Mouse (Mus musculus) neural tube, embryonic 11.5 days (tissue): ENCODE data around the gene Gm5105. TPM values are rescaled to one million over a fixed set of nuclear protein-coding genes. Genes with fewer than 3 reads are reported as not detected.

ENCODE experiments used
- ATAC-seq: fragments of 200-750 bp; cut with Nextera tagmentation; 2 replicates; pipeline ENCODE4 v1.8.0; 2017; ENCODE audit warnings: moderate number of reproducible peaks, mild to moderate bottlenecking, moderate TSS enrichment, moderate library complexity; ENCODE audit not compliant: insufficient read depth, low FRiP score, low TSS enrichment
- DNase-seq: peaks from one replicate; pipeline ENCODE4 v3.0.0-alpha.2; 2015; ENCODE audit warnings: low spot score
- H3K27ac ChIP-seq: fragments of 300-500 bp; sonication (generic); 2 replicates; pipeline ENCODE4 v1.5.1; 2014; ENCODE audit warnings: low read depth, mild to moderate bottlenecking, low read length
- H3K27me3 ChIP-seq: fragments of 300-500 bp; sonication (generic); 2 replicates; pipeline ENCODE4 v1.6.1; 2014; ENCODE audit warnings: mild to moderate bottlenecking, low read length, mixed read lengths; ENCODE audit not compliant: control insufficient read depth, insufficient read depth
- H3K36me3 ChIP-seq: fragments of 300-500 bp; sonication (generic); 2 replicates; pipeline ENCODE4 v1.6.1; 2014; ENCODE audit warnings: mild to moderate bottlenecking, low read length, moderate library complexity, mixed read lengths; ENCODE audit not compliant: control insufficient read depth, insufficient read depth
- H3K4me1 ChIP-seq: fragments of 300-500 bp; sonication (generic); 2 replicates; pipeline ENCODE4 v1.6.1; 2014; ENCODE audit warnings: low read length, mixed read lengths; ENCODE audit not compliant: control insufficient read depth, insufficient read depth
- H3K4me2 ChIP-seq: fragments of 300-500 bp; sonication (generic); 2 replicates; pipeline ENCODE4 v1.6.1; 2014; ENCODE audit warnings: low read depth, mild to moderate bottlenecking, moderate library complexity
- H3K4me3 ChIP-seq: fragments of 300-500 bp; sonication (generic); 2 replicates; pipeline ENCODE4 v1.5.1; 2014; ENCODE audit warnings: low read depth, low read length
- H3K9ac ChIP-seq: fragments of 300-500 bp; sonication (generic); 2 replicates; pipeline ENCODE4 v1.6.1; 2014; ENCODE audit warnings: mild to moderate bottlenecking, low read length
- H3K9me3 ChIP-seq: fragments of 300-500 bp; sonication (generic); 2 replicates; pipeline ENCODE4 v1.6.1; 2016; ENCODE audit warnings: low read length; ENCODE audit not compliant: control insufficient read depth
- WGBS: fragments of 180-500 bp; shearing (Covaris S2); extraction: QIAGEN DNeasy Blood & Tissue Kit; methylation state at CpG from one replicate; pipeline ENCODE4 v1.1.7; 2014; 5-methylcytosine and 5-hydroxymethylcytosine counted together
- polyA plus RNA-seq: library from polyadenylated mRNA; unstranded; fragments of >200 nt; fragmentation: Nextera tagmentation; extraction: Ambion mirVana; gene quantifications from 2 replicates; pipeline ENCODE4 v1.2.1, GENCODE M21; 2014

Gene Gm5105
- polyA plus RNA-seq, result not detected in 2 replicates

DNA sequence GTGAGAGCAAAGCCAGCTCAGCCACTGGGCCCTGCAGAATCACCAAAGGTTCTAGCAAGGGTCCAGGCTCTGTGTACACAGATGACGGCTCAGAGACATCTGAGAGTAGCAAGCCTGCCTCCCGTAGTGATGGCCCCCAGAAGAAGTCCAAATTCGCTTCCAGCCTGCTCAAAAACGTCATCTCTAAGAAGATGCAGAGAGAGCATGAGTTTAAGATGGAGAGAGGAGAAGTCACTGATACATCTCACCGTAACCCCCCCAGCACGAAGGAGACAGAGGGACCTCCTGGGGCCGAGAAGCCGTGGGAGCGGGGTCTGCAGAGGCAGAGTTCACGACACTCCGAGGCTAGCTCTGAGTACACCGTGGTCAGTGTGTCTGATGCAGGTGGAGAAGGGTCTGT lies at the start of gene Gm5105:
Gm5105 (minus strand) TSS at position 101 of the 400 bp plus-strand sequence.
- no peak within 1 kb of the TSS for H3K4me3 ChIP-seq
- DNase-seq (no peak), ATAC-seq (no peak)
- no peak within 1 kb of the TSS for H3K4me2 ChIP-seq
- 93% methylated on average over 12 of the region's 12 CpGs for WGBS
- no peaks in the 10 kb centered on the region for H3K36me3 ChIP-seq
- H3K9me3 ChIP-seq, result no peaks in the 10 kb centered on the region
- no peaks in the 10 kb centered on the region for H3K4me1 ChIP-seq
- no peak within 1 kb of the TSS for H3K27ac ChIP-seq
- H3K9ac ChIP-seq, result no peak within 1 kb of the TSS
- H3K27me3 ChIP-seq, result no peaks in the 10 kb centered on the region

GRCm38 (mm10) chr3:138116871-138117270 lies 49.7 kb upstream of the Gm5105 start:
- H3K27me3 ChIP-seq, result no peaks in the 10 kb centered on the region
- no peaks in the 10 kb centered on the region for H3K36me3 ChIP-seq
- no peaks in the 10 kb centered on the region for H3K4me1 ChIP-seq
- DNase-seq (no peak), ATAC-seq (no peak)
- 93% methylated on average over 4 of the region's 4 CpGs for WGBS
- H3K4me3 ChIP-seq, result no peak overlapping the region
- H3K9me3 ChIP-seq, result no peaks in the 10 kb centered on the region
- no peak overlapping the region for H3K9ac ChIP-seq
- H3K27ac ChIP-seq, result no peak overlapping the region
- no peak overlapping the region for H3K4me2 ChIP-seq

- ATAC-seq (no peak), DNase-seq (no peak)
- no peak overlapping the region for H3K27ac ChIP-seq
- WGBS, result 88% methylated on average over 17 of the region's 17 CpGs
- H3K36me3 ChIP-seq, result no peaks in the 10 kb centered on the region
- H3K27me3 ChIP-seq, result no peaks in the 10 kb centered on the region
- H3K4me1 ChIP-seq, result no peaks in the 10 kb centered on the region
- no peak overlapping the region for H3K4me3 ChIP-seq
- no peaks in the 10 kb centered on the region for H3K9me3 ChIP-seq
- no peak overlapping the region for H3K9ac ChIP-seq
- H3K4me2 ChIP-seq, result no peak overlapping the region
These were observed 46.9 kb upstream of the Gm5105 start for GRCm38 (mm10) chr3:138114106-138114505.

DNA sequence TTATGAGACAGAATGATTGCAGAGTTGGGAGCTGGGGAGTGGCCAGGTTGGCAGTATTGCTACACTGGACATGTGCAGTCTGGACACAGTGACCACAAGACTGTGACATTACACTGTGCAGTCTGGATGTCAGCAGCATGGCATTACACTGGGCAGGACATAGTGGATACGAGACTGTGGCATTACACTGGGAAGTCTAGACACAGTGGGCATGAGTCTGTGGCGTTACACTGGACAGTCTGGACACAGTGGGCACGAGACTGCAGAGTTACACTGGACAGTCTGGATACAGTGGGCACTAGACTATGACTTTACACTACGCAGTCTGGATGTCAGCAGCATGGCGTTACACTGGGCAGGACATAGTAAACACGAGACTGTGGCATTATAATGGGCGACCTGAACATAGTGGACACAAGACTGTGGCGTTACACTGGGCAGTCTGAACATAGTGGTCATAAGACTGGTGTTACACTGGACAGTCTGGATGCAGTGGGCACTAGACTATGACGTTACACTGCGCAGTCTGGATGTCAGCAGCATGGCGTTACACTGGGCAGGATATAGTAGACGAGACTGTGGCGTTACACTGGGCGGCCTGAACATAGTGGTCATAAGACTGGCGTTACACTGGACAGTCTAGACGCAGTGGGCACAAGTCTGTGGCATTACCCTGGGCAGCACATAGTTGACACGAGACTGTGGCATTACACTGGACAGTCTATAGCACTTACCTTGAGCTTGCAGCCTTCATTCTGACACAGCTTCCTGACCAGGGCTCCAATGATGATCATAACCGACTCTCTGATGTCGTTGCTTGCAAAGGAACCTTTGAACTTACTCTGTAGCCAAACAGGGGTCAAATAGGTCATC lies 44.0 kb upstream of the Gm5105 start:
- WGBS, result 90% methylated on average over 19 of the region's 19 CpGs

GRCm38 (mm10) chr3:138106887-138107286 lies 39.7 kb upstream of the Gm5105 start:
- Histone ChIP-seq H3K27me3 (no peaks in the 10 kb centered on the region), H3K27ac (no peak overlapping the region), H3K4me1 (no peaks in the 10 kb centered on the region), H3K4me3 (no peak overlapping the region), H3K9ac (no peak overlapping the region), H3K36me3 (no peaks in the 10 kb centered on the region), H3K9me3 (no peaks in the 10 kb centered on the region), H3K4me2 (no peak overlapping the region)
- DNase-seq, result no peak
- ATAC-seq, result no peak
- 94% methylated on average over 10 of the region's 10 CpGs for WGBS

More for the DNA sequence above, 44.0 kb upstream of the Gm5105 start:
- Histone ChIP-seq H3K4me1 (no peaks in the 10 kb centered on the region), H3K27ac (no peak overlapping the region), H3K27me3 (no peaks in the 10 kb centered on the region), H3K4me2 (no peak overlapping the region), H3K9me3 (no peaks in the 10 kb centered on the region), H3K36me3 (no peaks in the 10 kb centered on the region), H3K4me3 (no peak overlapping the region), H3K9ac (no peak overlapping the region)
- no peak for DNase-seq
- ATAC-seq, result no peak

DNA sequence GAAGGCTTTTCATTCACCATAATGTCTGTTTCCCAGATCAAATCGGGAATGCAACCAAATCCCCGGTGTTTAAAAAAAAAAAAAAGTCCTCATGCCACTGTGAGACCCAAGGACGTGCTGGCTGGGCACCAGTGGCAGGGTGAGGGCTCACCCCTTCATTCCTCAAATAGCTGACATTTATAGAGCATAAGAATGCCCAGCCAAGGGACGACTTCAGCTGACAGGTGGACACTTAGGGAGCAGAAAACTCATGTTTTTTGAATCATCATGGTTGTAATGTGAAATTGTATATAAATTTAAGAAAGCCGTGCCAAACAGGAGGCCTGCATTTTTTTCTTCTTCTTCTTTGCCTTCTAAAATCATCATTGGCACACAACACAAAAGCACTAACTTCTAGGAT lies 37.9 kb upstream of the Gm5105 start:
- no peaks in the 10 kb centered on the region for H3K4me1 ChIP-seq
- ATAC-seq (no peak), DNase-seq (no peak)
- no peaks in the 10 kb centered on the region for H3K9me3 ChIP-seq
- no peak overlapping the region for H3K4me3 ChIP-seq
- no peaks in the 10 kb centered on the region for H3K36me3 ChIP-seq
- no peak overlapping the region for H3K4me2 ChIP-seq
- H3K27me3 ChIP-seq, result no peaks in the 10 kb centered on the region
- WGBS, result 75% methylated on average over 5 of the region's 5 CpGs
- no peak overlapping the region for H3K9ac ChIP-seq
- H3K27ac ChIP-seq, result no peak overlapping the region

- no peak for DNase-seq
- H3K9me3 ChIP-seq, result no peaks in the 10 kb centered on the region
- 90% methylated on average over 4 of the region's 4 CpGs for WGBS
These were observed 36.5 kb upstream of the Gm5105 start for GRCm38 (mm10) chr3:138103690-138104089.

DNA sequence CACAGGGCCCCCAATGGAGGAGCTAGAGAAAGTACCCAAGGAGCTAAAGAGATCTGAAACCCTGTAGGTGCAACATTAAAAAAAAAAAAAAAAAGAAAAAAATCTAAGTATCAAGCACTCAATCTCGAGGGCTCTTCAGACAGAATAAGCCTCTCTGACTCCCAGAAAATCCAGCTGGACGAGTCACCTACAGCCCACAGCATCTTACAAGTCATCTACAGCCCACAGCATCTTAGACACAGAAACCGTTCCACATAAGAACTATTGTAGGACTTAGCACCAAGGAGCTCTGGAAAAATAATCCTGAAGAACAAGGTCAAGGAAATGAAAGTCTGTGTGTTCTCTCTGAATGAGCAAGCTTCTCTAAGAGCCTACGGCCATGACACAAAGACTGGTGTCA lies 34.7 kb upstream of the Gm5105 start:
- H3K9me3 ChIP-seq, result no peaks in the 10 kb centered on the region
- H3K4me1 ChIP-seq, result no peaks in the 10 kb centered on the region
- WGBS, result 82% methylated on average over 4 of the region's 4 CpGs
- no peak overlapping the region for H3K27ac ChIP-seq
- no peak overlapping the region for H3K4me3 ChIP-seq
- DNase-seq, result no peak
- ATAC-seq, result no peak
- H3K27me3 ChIP-seq, result no peaks in the 10 kb centered on the region
- no peak overlapping the region for H3K4me2 ChIP-seq
- H3K36me3 ChIP-seq, result no peaks in the 10 kb centered on the region
- H3K9ac ChIP-seq, result no peak overlapping the region

More at GRCm38 (mm10) chr3:138103690-138104089, 36.5 kb upstream of the Gm5105 start:
- Histone ChIP-seq H3K4me3 (no peak overlapping the region), H3K36me3 (no peaks in the 10 kb centered on the region), H3K4me1 (no peaks in the 10 kb centered on the region), H3K9ac (no peak overlapping the region), H3K27ac (no peak overlapping the region), H3K4me2 (no peak overlapping the region), H3K27me3 (no peaks in the 10 kb centered on the region)
- no peak for ATAC-seq

DNA sequence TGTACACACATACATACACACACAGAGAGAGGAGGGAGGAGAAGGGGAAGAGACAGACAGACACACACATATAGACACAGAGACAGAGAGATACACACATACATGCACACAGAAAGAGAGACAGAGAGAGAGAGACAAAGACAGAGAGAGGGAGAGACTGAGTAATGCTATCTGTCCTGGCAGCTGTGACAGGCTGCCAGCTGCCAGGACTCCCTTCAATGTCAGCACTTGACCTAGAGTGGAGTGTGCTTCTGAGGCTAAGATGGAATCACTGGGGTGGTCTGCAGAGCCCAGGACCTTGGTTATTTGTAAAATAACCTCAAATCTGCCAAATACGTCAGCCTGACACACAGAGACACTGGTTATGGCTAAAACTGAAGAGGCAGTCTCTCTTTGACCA lies 30.5 kb upstream of the Gm5105 start:
- Histone ChIP-seq H3K27ac (no peak overlapping the region), H3K4me3 (no peak overlapping the region), H3K27me3 (no peaks in the 10 kb centered on the region), H3K36me3 (no peaks in the 10 kb centered on the region), H3K9me3 (no peaks in the 10 kb centered on the region), H3K4me2 (no peak overlapping the region), H3K9ac (no peak overlapping the region), H3K4me1 (no peaks in the 10 kb centered on the region)
- DNase-seq, result no peak
- no peak for ATAC-seq
- WGBS, result 91% methylated on average over 1 of the region's 1 CpGs
